Mouse (Mus musculus) intestine, embryonic 14.5 days (tissue): ENCODE measurements around the gene Lmbrd1. TPM values are rescaled to one million over a fixed set of nuclear protein-coding genes. Genes with fewer than 3 reads are reported as not detected.
"Not testable (repeated sequence)": the region's sequence is repeated elsewhere in the genome, so short reads cannot be mapped to it uniquely, and the experiment has no call there.

ENCODE experiments used
- ATAC-seq: fragments of 200-750 bp; cut with Nextera tagmentation; replicated peaks from 2 replicates; pipeline ENCODE4 v1.8.0; 2017; ENCODE audit warnings: low read depth, moderate number of reproducible peaks, moderate TSS enrichment, moderate library complexity; ENCODE audit not compliant: low FRiP score, low TSS enrichment
- DNase-seq: peaks from one replicate; pipeline ENCODE4 v3.0.0-alpha.2; 2018; ENCODE audit warnings: low spot score
- H3K27ac ChIP-seq: fragments of 300-500 bp; sonication (generic); 2 replicates; pipeline ENCODE4 v1.5.1; 2014; ENCODE audit warnings: low read depth, mild to moderate bottlenecking, control low read depth
- H3K27me3 ChIP-seq: fragments of 300-500 bp; sonication (generic); replicated peaks from 2 replicates; pipeline ENCODE4 v1.6.1; 2014; ENCODE audit warnings: low read length, control low read depth; ENCODE audit not compliant: control insufficient read depth, insufficient read depth
- H3K36me3 ChIP-seq: fragments of 300-500 bp; sonication (generic); 2 replicates; pipeline ENCODE4 v1.6.1; 2014; ENCODE audit warnings: low read length, control low read depth; ENCODE audit not compliant: control insufficient read depth, insufficient read depth
- H3K4me1 ChIP-seq: fragments of 300-500 bp; sonication (generic); replicated peaks from 2 replicates; pipeline ENCODE4 v1.6.1; 2014; ENCODE audit warnings: low read length, control low read depth, mixed read lengths; ENCODE audit not compliant: control insufficient read depth, insufficient read depth
- H3K4me2 ChIP-seq: fragments of 300-500 bp; sonication (generic); 2 replicates; pipeline ENCODE4 v1.6.1; 2014; ENCODE audit warnings: low read length
- H3K4me3 ChIP-seq: fragments of 300-500 bp; sonication (generic); 2 replicates; pipeline ENCODE4 v1.5.1; 2014; ENCODE audit warnings: low read depth, low read length, control low read depth, mixed read lengths
- H3K9ac ChIP-seq: fragments of 300-500 bp; sonication (generic); 2 replicates; pipeline ENCODE4 v1.6.1; 2014; ENCODE audit warnings: mild to moderate bottlenecking, low read length
- H3K9me3 ChIP-seq: fragments of 300-500 bp; sonication (generic); 2 replicates; pipeline ENCODE4 v1.6.1; 2016; ENCODE audit warnings: low read length, control low read depth; ENCODE audit not compliant: control insufficient read depth
- WGBS: fragments of 180-500 bp; shearing (Covaris S2); extraction: QIAGEN DNeasy Blood & Tissue Kit; methylation state at CpG from one replicate; pipeline ENCODE4 v1.1.7; 2014; 5-methylcytosine and 5-hydroxymethylcytosine counted together
- polyA plus RNA-seq: library from polyadenylated mRNA; unstranded; fragments of >200 nt; fragmentation: Nextera tagmentation; extraction: Ambion mirVana; gene quantifications from 2 replicates; pipeline ENCODE4 v1.2.1, GENCODE M21; 2014

Gene Lmbrd1
- 26.9 and 31.3 TPM in 2 replicates for polyA plus RNA-seq

DNA sequence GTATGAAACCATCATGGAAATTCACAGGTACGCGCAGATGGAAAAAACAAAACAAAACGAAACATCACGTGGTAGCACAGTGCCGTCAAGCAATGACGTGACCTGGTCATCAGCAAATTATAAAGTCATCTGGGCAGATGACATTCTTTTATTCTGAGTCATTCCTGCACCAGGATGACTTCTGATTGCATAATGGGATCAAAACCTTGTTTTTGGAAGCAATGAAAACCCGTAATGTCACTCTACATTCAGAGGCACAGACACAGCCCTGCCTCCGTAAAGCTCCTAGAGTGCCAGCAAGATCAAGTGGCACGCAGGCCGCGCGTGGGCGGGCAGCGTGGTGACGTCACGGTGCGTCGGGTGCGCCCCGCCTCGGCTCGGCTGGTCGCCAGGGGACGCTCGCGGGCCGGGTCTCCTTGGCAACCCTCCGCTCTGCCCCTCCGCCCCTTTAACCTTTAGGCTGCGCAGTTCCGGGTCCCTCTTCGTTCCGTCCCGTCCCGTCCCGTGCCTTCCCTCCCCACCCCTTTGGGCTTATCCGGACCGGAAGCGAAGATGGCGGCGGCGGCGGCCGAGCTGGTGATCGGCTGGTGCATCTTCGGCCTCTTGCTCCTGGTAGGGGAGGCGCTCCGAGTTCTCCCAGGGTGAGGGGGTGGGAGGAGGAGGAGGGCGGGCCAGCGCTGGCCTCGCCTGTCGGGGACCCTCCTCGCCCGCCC is at the start of gene Lmbrd1:
Lmbrd1 (plus strand) TSS at position 426 of the 713 bp plus-strand sequence.
- peak; percentile 97 for DNase-seq
- Histone ChIP-seq H3K4me1 (peaks cover 6% of the 10 kb centered on the region; the same call in 1 of the 2 replicates), H3K9ac (peak within 1 kb of the TSS; percentile 83), H3K27me3 (no peaks in the 10 kb centered on the region), H3K36me3 (no peaks in the 10 kb centered on the region), H3K9me3 (no peaks in the 10 kb centered on the region), H3K4me2 (peak within 1 kb of the TSS; percentile 81), H3K27ac (peak within 1 kb of the TSS; percentile 76), H3K4me3 (peak within 1 kb of the TSS; percentile 69)
- WGBS = 1% methylated on average over 53 of the region's 54 CpGs
- peak; percentile 95 for ATAC-seq

DNA sequence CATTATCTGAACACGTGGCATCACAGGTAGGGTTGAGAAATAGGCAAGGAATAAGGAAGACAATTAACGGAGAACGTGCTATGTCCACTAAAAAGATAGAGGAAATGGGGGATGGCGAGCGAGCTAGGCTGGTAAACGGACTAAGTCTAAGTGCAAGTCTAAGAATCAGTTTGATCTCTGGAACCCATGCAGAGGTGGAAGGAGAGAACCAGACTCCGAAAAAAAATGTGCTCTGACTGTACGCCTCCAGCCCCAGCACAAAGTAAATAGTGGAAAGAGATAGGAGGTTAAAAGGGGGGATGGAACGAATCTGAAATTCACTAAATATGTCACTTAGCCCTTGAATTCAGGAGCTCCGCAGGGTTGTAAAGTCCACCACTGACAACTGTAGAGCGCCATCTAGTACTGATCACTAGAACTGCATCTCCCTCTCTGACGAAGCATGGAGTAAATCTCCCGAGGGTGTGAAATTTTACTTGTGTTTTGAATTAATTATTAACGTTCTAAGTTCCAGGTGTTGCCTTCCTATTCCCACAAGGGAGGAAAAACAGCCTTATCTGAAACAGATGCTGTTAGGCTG is 44.8 kb upstream of the Lmbrd1 start:
- peak overlapping the region; percentile 20; the same call in 1 of the 2 replicates for H3K4me2 ChIP-seq
- H3K27me3 ChIP-seq = no peaks in the 10 kb centered on the region
- WGBS = 34% methylated on average over 14 of the region's 14 CpGs
- H3K4me1 ChIP-seq = no peaks in the 10 kb centered on the region
- H3K4me3 ChIP-seq = no peak overlapping the region
- ATAC-seq (no peak), DNase-seq (peak; percentile 52)
- H3K9ac ChIP-seq = no peak overlapping the region
- no peaks in the 10 kb centered on the region for H3K36me3 ChIP-seq
- no peaks in the 10 kb centered on the region for H3K9me3 ChIP-seq
- no peak overlapping the region for H3K27ac ChIP-seq

DNA sequence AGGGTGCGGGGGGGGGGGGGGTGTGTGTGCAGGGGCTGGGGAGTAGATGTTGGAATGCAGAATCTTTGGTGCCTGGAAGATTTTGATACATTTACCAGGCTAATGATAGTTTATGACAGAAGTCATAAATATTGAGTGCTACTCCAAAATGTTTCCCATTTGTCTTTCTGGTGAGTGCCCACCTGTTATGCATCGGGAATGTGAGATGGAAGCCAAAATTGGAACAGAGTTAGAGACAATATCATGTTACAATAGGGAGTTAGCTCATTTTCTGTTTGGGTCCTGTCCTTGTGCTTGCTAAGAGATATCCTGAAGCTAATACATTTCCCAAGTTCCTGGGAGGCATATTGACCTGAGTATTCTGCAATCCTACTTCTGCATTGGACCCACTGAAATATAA is 28.3 kb upstream of the Lmbrd1 start:
- H3K9ac ChIP-seq = no peak overlapping the region
- no peaks in the 10 kb centered on the region for H3K27me3 ChIP-seq
- H3K4me3 ChIP-seq = no peak overlapping the region
- no peak for DNase-seq
- no peak for ATAC-seq
- no peak overlapping the region for H3K4me2 ChIP-seq
- H3K27ac ChIP-seq = no peak overlapping the region
- H3K4me1 ChIP-seq = no peaks in the 10 kb centered on the region
- no peaks in the 10 kb centered on the region for H3K36me3 ChIP-seq
- WGBS = 40% methylated on average over 2 of the region's 2 CpGs
- no peaks in the 10 kb centered on the region for H3K9me3 ChIP-seq

DNA sequence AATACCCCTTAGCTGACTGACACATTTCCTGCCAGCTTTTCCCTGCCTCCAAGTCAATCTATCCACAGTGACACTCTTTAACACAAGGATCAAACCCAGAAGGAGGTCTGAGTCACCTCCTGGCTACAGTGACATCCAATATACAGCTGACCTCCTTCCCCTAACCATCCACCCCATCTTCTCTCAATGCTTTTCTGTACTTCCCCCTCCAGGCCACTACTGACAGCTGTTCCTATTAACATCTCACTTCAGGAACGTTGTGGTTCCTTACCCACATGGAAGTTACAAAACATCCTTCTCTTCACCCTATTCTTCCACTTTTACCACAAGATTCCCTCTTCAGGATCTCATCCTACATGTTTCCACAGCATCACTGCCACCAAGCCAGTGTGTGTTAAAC is 18.5 kb upstream of the Lmbrd1 start:
- Histone ChIP-seq H3K36me3 (no peaks in the 10 kb centered on the region), H3K4me1 (no peaks in the 10 kb centered on the region), H3K27me3 (no peaks in the 10 kb centered on the region), H3K9ac (no peak overlapping the region), H3K27ac (no peak overlapping the region), H3K4me2 (no peak overlapping the region), H3K4me3 (no peak overlapping the region), H3K9me3 (no peaks in the 10 kb centered on the region)
- DNase-seq (no peak), ATAC-seq (no peak)
- 68% methylated on average over 1 of the region's 1 CpGs for WGBS

DNA sequence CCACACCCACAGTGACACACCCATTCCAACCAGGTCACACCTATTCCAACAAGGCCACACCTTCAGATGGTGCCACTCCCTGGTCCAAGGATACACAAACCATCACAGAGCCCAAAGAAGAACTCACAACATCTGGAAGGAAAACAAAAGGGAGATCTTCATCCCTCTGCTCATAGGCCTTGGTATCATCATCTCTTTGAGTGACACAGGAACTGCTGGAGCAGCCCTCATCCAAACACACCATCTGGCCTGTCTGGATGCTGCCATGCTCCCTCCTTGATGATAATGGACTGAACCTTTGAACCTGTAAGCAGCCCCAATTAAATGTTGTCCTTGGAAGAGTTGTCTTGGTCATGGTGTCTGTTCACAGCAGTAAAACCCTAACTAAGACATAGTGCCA is 17.8 kb upstream of the Lmbrd1 start:
- H3K4me3 ChIP-seq, H3K4me1 ChIP-seq, ATAC-seq, H3K36me3 ChIP-seq, H3K9ac ChIP-seq, H3K27me3 ChIP-seq, H3K9me3 ChIP-seq, H3K27ac ChIP-seq, H3K4me2 ChIP-seq, DNase-seq: not testable (repeated sequence)

DNA sequence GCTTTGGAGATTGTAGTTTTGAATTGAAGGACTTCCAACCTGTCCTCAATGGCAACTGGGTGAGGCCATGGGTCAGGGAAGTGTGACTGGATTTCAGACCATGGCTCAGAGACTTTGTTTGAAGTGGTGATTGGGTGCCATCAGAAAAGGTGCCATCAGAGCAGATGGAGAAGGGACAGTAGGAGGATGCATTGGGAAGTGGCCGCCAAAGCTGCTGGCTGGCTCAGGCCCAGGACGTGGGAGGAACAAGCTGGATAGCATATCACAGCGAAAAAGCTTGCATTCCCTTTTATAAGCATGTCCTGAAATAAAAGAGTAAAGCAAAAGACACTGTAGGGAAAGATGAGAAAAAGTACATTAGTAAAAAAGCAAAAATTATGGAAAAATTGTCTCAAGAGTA is 16.9 kb upstream of the Lmbrd1 start:
- H3K4me2 ChIP-seq = no peak overlapping the region
- DNase-seq (no peak), ATAC-seq (no peak)
- no peak overlapping the region for H3K4me3 ChIP-seq
- no peaks in the 10 kb centered on the region for H3K9me3 ChIP-seq
- H3K36me3 ChIP-seq = no peaks in the 10 kb centered on the region
- 85% methylated on average over 3 of the region's 3 CpGs for WGBS
- no peak overlapping the region for H3K9ac ChIP-seq
- no peaks in the 10 kb centered on the region for H3K4me1 ChIP-seq
- H3K27ac ChIP-seq = no peak overlapping the region
- H3K27me3 ChIP-seq = no peaks in the 10 kb centered on the region

DNA sequence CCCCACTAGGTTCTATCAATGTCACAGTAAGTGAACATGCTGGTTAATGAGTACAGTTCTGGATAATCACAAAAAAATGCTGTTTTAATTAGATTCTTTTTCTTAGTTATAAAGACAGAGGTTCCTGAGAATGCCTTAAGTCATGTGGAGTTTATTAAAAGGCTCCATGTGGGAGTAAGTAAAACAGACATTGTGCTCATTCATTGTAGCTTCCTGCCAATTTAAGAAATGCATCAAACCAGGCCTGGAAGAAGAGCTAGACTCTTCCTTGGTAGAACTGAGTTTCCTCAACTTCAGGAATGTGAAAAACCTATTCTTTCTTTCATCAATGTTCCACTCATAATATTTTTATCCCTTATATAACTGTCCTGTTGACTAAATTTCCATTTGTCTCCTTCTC is 14.3 kb upstream of the Lmbrd1 start:
- Histone ChIP-seq H3K27me3 (no peaks in the 10 kb centered on the region), H3K4me3 (no peak overlapping the region), H3K36me3 (no peaks in the 10 kb centered on the region), H3K9ac (no peak overlapping the region), H3K27ac (no peak overlapping the region), H3K9me3 (no peaks in the 10 kb centered on the region), H3K4me2 (no peak overlapping the region), H3K4me1 (no peaks in the 10 kb centered on the region)
- ATAC-seq = no peak
- DNase-seq = no peak

DNA sequence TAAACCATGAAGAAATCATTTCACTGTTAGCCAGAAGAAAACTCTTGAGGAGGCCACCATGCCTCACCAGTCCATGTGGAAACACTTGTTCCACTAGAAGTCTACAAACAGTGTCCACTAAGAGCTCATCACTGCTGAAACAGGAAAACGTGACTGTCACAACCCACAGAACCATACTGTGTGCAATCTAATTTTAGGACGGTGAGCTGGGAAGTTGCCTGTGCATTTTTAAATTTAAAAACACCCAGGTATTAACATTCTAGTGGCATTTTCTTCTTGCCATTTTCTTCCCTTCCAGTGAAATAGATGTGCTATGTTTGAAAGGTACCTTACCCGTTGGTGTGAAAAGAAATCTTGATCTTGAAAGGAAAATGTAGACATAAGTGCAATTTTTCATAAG is 5.2 kb upstream of the Lmbrd1 start:
- no peak for ATAC-seq
- Histone ChIP-seq H3K4me1 (no peaks in the 10 kb centered on the region), H3K27ac (no peak overlapping the region), H3K4me2 (no peak overlapping the region), H3K36me3 (no peaks in the 10 kb centered on the region), H3K4me3 (no peak overlapping the region), H3K27me3 (no peaks in the 10 kb centered on the region), H3K9me3 (no peaks in the 10 kb centered on the region), H3K9ac (no peak overlapping the region)
- no peak for DNase-seq
- WGBS = 63% methylated on average over 3 of the region's 3 CpGs

DNA sequence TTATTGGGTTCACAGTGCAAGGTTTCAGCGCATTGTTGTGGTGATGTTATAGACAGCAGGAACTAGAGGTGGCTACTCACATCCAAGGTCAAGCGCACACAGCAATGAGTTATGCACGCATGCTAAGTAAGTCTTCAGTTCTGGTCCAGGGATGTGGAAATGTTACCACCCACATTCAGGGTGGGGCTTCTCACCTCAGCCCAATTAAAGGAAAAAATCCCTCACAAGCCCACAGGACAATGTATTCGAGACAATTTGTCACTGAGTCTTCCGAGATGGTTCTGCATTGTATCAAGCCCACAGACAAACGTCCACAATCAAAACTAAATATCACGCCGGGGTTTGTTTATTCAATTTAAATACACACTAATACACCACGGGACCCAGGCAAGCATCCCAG is 724 bp upstream of the Lmbrd1 start:
- no peak for DNase-seq
- H3K27me3 ChIP-seq = no peaks in the 10 kb centered on the region
- H3K9ac ChIP-seq = peak overlapping the region; percentile 83; the same call in 1 of the 2 replicates
- no peak overlapping the region for H3K27ac ChIP-seq
- H3K9me3 ChIP-seq = no peaks in the 10 kb centered on the region
- ATAC-seq = peak; percentile 1; the same call in 1 of the 2 replicates
- WGBS = 59% methylated on average over 9 of the region's 9 CpGs
- no peaks in the 10 kb centered on the region for H3K36me3 ChIP-seq
- H3K4me1 ChIP-seq = peaks cover 6% of the 10 kb centered on the region; the same call in 1 of the 2 replicates
- peak overlapping the region; percentile 81 for H3K4me2 ChIP-seq
- peak overlapping the region; percentile 69 for H3K4me3 ChIP-seq
